Mouse (Mus musculus): ENCODE measurements around the gene 4930539E08Rik.
A peak's percentile ranks its signal among the peaks of the same experiment; 100 is the strongest.

The 4930539E08Rik gene

DNA sequence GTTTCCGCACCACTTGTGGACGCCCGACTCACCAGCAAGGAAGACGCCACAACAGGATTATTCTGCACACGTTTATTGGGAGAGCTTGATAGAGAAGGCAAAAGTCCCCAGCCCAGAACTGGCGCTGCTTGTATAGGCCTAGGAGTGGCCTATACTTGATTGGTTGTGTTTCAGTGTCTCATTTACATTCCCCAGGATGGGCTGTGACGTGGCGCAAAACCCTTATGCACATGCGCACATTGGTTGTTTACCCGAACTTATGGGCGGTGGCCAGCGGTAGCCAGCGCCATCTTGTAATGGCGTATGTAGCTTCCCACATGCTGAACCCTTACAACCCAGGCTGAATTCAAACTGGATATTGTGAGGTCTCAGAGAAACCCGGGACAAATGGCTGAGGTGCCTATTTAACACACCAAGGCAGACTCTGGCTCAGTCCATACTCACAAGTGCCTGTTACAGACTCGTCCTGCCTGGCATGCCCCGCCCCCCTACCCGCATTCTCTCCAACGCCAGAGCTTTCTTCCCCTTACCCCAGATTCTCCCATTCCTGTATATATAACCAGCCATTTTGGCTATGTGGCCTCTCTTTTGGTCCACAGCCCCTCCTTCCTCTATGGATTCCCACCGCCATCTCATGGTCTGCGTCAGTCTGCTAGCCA lies 19.8 kb downstream of the 4930539E08Rik start:
- DNase-seq (ENCODE audit: low spot score), result no peak

DNA sequence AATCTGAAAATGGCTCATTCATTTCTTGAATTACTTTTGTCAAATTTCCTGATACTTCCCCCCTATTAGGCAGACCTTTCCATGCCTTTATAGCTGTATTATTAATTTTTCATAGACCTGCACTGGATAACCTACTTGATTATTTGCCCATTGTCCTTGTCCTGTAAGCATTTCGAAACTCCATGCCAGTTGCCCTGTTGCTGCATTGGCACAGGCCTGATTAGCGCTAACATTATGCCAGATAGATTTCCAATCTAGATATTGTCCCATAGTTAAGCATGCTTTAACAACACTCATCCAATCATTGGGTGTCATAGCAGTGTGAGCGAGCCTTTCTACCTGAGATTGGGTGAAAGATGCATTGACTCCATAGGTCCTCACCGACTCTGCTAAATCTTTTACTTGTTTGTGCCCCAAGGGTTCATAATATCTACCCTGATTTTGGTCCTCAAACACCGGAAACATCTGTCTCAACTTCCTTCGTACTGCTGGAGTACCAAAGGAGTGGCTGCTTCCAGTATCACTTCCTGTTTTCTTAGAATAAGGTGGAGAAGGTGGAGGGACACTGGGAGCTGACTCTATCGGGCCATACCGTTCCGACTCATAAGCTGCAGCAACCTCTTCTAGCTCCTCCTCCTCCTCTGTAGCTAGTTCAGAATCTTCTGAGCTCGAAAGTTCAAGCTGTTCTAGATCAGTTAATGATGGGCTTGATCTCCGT lies 20.9 kb downstream of the 4930539E08Rik start:
- no peak for DNase-seq (ENCODE audit: low spot score)

DNA sequence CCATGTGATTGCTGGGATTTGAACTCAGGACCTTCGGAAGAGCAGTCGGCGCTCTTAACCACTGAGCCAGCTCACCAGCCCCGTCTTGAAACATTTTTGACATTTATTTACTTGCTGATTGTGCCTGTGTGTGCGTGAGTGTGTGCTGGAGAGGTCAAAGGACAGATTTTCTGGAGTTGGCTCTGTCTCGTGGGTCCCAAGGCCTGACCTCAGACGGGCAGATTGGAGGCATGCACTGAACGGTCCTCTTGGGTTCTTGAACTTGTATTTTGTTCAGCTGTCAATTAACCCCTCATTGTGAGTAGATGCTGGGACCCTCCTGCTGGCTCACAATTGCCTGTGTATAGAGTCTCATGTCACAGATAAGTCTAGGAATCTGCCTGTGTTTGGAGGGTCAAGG lies 28.9 kb downstream of the 4930539E08Rik start:
- DNase-seq (ENCODE audit: low spot score), result no peak

DNA sequence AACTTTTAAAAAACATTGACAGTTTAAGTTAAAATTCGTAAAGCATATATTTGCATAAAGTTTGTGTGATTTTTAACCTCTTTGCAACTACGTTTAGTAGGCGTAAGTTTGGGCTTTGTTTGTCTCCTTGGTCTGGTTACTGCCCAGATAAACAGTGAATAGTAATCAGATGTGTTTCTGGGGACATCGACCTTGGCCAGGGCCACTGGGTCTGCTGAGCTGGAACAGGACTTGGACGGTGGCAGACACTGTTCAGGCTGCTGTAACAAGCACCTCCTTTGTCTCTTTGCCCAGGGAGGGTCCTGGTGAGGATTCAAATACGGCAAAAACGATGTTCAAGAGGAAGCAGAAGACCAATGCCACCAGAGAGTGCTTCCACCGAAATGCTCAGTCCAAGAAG lies 29.9 kb downstream of the 4930539E08Rik start:
- DNase-seq (ENCODE audit: low spot score), result no peak

DNA sequence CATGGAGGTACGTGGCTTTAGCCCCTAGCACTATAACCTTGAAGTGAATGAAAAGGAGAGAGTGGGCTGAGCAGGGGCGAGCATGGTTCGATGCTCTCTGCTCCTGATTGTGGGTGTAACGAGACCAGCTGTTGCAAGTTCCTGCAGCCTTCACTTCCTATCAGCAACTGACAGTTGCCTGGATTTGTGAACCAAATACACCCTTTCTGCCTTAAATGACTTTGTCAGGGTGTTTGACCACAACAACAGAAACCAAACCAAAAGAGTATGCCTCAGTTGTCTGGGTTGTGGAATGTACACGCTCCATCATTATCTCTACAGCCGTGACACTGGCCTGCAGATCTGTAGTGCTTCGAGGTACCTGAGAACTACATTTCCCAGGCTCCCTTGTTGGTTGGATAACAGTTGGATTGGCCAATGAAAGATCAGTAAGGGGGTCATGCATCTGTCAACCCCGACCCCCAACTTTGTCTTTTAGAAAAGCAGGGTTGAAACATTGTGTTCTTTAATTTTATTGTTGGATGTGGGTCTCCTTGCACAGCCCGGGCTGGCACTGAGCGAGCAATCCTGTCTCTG lies 31.1 kb downstream of the 4930539E08Rik start:
- no peak for DNase-seq (ENCODE audit: low spot score)

DNA sequence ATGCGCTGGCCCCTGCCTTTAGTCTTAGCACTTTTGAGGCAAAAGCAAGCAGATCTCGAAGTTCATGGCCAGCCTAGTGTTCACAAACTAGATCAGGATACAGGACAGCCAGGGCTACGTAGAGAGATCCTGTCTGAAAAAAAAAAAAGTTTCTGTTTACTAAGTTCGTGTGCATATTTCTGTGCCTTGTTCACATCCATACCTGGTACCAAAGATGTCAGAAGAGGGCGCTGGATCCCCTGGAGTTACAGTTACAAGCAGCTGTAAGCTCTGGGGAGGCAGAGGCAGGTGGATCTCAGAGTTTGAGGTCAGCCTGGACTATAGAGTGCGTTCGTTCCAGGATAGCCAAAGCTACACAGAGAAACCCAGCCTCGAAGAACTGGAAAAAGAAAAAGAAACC lies 32.3 kb downstream of the 4930539E08Rik start:
- no peak for DNase-seq (ENCODE audit: low spot score)

DNA sequence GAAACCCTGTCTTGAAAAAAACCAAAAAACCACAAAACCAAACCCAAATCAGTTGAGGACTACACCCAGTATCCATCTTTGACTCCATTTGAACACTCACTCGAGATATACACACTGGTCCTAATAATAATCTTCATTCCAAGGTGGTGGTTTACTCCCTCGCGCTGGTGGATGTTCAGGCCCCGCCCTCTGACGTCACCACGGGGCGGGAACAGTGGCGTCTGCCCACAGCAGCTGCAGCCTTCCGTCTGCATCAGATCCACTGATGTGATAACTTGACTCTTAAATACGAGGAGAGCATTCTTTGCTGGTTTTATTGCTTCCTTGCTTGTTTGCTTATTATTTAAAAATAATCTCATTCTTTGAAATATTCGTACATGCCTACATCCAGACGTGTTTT lies 32.8 kb downstream of the 4930539E08Rik start:
- peak; percentile 81 for DNase-seq (ENCODE audit: low spot score)

DNA sequence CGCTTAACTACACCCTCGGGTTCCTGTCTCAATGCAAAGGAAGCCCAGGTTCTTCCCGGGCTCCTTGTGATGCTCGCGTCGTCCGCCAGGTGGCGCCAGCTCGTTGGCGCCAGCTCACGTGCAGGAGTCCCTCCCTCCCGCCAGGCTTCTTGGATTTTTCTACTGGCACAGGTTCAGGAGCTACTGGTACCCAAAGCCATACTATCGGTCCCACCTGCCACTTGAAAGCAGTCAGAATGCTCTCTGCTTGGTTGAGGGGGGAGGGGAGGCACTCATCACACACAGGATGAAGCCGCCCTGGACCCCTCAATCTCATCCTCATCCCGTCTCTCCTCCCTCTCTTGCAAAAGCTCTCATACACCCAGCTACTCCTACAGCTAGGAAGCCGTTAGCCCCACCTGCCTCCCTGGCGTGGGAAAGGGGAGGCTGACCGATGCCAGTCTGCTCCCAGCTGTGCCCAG lies 35.2 kb downstream of the 4930539E08Rik start:
- DNase-seq (ENCODE audit: low spot score), result peak; percentile 67

DNA sequence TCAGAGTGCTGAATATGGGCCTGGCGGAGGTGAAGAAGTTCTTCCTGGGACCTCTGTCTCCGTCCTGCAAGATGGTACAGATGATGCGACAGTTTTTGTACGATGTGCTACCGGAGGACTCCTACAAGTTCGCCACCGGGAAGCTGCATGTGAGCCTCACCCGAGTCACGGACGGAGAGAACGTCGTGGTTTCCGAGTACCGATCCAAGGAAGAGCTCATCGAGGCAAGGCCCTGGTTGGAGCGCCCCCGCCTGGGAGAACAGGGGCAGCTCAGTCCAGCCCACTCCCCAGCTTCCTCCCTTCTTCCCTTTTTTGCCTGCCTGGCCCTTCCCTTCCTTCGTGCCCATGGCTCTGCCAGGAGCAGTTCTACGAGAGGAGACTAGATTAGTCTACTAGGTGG lies 38.3 kb downstream of the 4930539E08Rik start:
- DNase-seq (ENCODE audit: low spot score), result no peak

DNA sequence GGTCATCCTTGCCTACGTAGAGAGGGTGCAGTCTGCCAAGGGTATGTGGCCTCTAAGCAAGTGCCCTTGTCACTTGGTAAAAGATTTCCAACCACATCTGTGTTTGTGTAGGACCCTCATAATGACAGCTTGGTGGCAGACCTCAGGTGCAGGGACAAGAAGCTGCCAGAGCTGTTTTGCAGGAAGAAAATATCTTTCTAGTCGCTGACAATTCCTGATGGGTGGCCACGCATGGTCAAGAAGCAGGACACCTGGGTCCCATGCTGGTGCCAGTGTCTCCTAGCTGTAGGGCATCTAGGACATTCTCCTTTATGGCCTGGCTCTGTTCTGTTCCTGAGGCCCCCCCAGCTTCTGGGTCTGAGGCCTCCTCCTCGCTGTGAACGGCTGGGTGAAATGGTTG lies 38.8 kb downstream of the 4930539E08Rik start:
- no peak for DNase-seq (ENCODE audit: low spot score)

DNA sequence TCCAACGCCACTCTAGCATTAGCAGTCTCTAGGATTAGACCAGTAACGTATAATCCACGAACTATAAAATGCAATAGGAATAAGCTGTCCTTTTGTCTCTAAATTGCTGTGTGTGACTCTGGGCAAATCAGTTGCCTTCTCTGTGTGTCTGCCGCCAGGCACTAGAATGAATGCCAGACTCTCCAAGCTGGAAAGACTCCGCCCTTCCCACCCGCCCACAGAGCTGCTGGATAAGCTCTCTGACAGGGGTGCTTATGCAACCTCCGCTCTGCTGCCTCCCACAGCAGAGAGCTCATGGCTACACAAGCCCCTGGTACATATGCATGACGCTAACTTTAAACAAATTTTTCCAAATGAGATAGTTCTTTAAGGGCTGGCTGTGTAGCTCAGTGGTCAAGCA lies 39.8 kb downstream of the 4930539E08Rik start:
- no peak for DNase-seq (ENCODE audit: low spot score)

DNA sequence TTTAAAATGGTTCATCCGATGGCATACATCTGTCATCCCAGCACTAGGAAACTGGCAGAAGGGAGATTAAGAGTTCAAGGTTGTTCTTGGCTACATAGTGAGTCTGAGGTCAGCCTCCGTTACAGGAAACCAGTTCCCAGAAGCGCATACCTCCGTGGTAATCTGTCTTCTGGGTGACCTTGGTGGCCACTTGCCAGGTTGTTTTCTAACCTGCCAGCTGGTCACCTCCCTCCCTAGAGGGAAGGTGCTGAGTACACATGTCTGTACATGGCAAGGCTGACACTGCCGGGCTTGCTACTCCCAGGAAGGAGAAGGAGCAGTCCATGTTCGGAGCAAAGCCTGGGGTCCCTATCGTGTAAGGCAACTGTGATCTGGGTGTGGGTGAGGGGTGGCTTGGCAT lies 40.3 kb downstream of the 4930539E08Rik start:
- no peak for DNase-seq (ENCODE audit: low spot score)

DNA sequence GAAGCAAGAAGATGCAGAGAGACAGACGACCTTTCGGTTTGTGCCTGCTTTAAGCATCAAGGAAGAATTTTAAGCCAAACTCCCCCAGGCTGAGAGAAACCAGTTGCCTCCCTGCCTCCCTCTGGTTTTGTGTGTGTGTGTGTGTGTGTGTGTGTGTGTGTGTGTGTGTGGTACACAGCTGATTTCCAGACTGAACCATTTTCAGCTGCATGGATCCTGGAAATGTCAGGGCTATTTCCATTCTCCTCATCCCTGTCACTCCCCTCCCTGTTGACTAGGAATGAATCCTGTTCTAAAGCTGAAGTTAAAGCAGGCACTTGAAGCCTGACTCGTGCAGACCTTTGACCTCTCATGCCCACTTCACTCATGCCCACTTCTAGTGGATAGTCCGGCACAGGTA lies 40.9 kb downstream of the 4930539E08Rik start:
- DNase-seq (ENCODE audit: low spot score), result no peak

DNA sequence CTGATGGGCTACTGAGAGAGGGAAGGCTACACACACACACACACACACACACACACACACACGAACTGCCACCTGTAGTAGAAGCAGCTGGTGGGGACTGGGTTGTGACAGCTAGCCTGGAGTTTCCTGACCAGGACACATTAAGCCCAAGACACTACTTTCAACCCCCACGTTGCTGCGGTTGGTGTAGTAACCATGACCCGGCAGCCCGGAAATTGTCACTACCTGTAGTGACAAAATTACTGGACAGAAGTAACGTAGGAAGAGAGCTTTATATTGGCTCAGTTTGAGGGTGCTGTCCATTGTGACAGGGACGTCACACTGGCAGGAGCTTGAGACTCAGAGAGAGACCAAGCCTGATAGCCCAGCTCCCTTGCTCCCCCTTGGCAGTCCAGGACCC lies 42.8 kb downstream of the 4930539E08Rik start:
- DNase-seq (ENCODE audit: low spot score), result no peak

DNA sequence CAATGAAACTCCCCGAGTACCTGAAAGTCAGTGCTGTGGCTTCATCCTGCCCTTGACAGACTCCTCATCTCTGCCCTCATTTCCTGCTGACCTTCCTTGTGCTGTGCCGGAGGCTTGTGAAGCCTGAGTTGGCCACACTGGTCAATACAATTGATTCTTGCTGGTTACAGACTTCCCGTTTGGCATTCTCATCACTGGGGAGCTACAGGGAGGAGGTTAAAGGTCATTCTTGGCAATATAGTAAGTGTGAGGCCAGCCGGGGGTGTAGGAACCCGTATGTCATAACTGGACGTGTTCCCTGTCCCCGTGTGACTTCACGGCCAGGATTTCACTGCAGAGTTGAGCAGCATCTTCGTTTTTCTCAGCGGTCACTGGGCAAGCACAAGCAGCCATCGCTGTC lies 43.3 kb downstream of the 4930539E08Rik start:
- no peak for DNase-seq (ENCODE audit: low spot score)

DNA sequence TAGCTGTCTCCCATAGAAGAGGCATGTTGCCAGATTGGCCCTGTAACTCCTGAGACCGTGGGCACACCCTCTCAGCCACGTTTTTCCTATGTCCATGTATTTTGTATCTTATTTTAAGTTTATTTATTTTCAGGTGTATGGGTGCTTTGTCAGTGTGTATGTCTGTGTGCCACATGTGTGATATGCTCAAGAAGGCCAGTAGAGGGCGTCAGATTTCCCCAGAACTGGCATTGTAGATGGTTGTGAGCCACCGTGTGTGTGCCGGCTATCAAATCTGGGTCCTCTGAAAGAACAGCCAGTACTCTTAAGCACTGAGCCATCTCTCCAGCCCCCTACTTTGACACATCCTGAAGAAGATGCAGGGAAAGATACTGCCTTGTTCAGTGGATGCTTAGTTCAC lies 44.7 kb downstream of the 4930539E08Rik start:
- DNase-seq (ENCODE audit: low spot score), result no peak

DNA sequence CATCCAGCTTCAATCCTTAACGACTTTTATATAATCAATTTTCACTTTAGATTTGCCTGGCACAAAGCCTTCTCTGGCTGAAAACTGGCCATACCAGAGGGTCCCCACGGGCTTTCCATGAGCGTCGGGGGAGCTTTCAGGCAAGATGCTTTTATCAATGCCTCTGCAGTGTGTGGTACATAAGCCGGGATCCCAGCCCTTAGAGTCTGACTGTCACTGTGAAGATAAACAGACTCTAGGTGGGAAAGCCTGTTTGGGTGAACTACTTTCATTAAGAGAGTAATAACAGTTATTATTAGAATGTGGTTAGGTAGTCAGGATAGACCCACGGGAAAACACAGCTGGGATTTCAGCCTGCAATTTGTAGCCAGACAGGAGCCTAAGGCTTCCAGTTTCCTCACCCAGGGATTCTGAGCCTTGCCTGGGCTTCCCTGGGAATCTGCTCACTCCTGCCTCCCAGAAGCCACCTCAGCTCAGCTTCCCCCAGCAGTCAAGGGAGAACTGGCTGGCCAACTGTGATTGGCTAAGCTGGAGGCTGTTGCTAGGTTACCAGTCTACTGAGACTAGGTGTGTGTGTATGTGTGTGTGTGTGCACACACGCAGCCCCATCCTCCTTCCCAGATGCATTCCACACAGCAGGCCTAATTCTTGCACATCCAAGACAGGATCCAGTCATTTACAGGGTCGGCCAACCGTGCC lies 45.6 kb downstream of the 4930539E08Rik start:
- DNase-seq (ENCODE audit: low spot score), result no peak

DNA sequence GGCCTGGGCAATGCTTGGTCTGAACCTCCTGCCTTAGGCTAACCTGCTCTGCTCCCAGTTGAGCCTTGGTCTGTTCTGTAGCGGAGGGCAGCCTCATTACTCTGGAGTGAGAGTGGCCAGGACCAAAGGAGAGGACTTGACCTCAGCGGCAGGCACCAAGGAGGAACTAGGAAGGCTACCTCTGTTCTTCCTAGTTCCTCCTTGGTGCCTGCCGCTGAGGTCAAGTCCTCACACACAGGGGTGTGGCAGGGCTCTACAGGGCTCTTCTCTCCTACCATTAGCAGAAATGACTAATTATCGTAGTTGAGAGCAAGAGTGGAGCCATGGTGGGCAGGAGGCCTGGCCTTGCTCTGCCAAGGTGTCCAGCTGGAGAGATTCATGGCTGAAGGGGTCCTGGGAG lies 47.7 kb downstream of the 4930539E08Rik start:
- DNase-seq (ENCODE audit: low spot score), result no peak

DNA sequence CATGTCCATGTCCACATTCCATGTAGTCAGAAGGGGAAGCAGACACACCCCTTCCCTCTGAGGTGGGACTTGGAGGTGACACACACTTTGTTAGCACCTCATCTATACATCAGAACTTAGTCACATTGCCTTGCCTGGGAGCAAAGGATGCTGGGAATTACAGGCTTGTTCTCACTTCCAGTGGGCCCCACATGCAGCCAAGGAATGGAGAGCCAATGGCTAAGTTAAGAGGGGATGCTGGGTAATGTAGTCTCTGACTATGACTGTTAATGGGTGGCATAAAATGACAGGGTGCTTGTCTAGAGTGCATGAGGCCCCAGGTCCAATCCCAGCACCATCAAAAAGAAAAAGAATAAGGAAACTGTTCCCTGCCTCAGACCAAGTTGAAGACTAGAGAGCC lies 48.2 kb downstream of the 4930539E08Rik start:
- DNase-seq (ENCODE audit: low spot score), result no peak

DNA sequence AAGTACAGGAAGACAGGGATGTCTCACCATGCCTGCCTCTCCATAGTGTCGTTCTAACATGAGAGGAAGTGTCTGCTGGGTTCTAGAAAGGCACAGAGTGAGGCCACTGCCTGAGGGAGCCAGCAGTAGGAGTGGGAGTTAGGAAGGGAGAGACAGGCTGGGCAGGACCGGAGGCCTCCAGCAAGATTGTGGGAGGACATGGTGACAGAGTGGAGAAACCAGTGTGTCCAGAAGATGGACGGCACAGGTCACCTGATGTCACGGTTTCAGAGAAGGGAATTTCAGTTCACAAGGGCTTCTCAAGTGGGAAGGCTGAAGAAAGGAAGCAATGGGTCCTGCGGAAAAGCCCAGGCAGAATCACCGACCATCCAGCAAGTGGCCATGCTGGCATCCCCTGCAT lies 50.7 kb downstream of the 4930539E08Rik start:
- DNase-seq (ENCODE audit: low spot score), result no peak

DNA sequence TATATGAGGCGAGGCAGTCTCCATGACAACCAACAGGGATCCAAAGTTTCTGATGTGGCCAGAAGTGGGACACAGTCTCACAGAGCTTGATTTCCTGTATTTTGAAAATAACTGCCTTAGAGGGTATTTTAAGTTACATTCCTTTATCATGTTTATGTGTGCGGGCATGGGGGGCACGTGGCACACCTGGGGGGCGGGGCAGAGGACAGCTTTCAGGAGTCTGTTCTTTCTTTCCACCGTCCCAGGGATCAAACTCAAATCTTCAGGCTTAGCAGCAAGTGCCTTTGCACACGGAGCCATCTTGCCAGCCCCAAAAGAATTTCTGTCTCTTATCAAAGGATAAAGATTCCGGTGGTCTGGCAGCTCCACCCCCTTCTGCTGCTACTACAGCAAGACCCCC lies 51.2 kb downstream of the 4930539E08Rik start:
- DNase-seq (ENCODE audit: low spot score), result no peak

DNA sequence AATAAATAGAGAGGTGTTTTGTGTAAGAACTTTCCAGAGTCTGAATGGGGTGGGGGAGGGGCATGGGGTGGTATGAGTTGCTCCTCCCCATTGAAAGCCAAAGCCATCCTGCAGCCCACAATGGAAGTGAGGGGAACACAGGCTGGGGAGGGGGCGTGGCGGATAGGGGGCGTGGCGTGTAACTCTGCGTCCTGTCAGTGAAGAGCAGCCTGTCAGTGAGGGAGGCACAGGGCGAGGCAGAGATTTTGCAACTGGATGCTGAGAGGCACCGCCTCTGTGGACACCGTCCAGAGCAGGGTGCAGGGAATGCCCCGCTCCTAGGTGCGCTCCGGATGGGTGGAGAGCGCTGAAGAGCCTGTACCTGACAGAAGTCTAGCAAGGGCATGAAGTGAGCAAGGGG lies 56.9 kb downstream of the 4930539E08Rik start, which contains the start of gene Pnpla1:
Pnpla1 (plus strand) TSS at position 207 of the 400 bp plus-strand sequence.
- no peak for DNase-seq (ENCODE audit: low spot score)

DNA sequence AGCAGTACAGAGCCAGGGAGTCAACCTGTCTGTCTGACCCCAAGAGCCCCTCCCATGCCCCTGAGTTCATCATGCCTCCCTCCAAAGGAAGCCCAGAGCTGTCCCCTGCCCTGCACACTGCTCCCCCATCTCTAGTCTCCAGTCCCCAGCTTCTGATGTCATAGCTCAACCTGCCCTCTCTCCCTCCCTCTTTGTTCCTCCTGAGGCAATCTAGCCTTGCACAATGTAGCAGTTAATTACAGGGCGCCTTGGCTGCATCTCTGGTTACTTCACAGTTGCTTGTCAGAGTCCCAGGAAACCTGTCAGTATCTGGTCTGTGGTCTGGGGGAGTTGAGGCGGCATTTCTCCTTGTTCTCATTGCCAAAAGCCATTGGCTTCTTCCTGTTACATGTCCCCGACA lies 59.1 kb downstream of the 4930539E08Rik start:
- DNase-seq (ENCODE audit: low spot score), result no peak
